Mouse (Mus musculus) midbrain, embryonic 12.5 days (tissue): ENCODE measurements at regions not wholly inside any gene's neighbourhood (a gene's known extent, or its start where the extent isn't known, plus 50 kb on each side); places are given as distances from the start of the nearest gene placed in this dataset.
A peak's percentile ranks its signal among the peaks of the same experiment; 100 is the strongest.

Experiments used
- ATAC-seq: fragments of 200-750 bp; cut with Nextera tagmentation; 2 replicates; pipeline ENCODE4 v1.8.0; 2017; ENCODE audit warnings: low read depth, moderate TSS enrichment, moderate library complexity; ENCODE audit not compliant: low FRiP score
- H3K27ac ChIP-seq: fragments of 300-500 bp; sonication (generic); replicated peaks from 2 replicates; pipeline ENCODE4 v1.5.1; 2016; ENCODE audit warnings: mild to moderate bottlenecking
- H3K27me3 ChIP-seq: fragments of 300-500 bp; sonication (generic); 2 replicates; pipeline ENCODE4 v1.6.1; 2016; ENCODE audit warnings: mild to moderate bottlenecking
- H3K36me3 ChIP-seq: fragments of 300-500 bp; sonication (generic); 2 replicates; pipeline ENCODE4 v1.6.1; 2016
- H3K4me1 ChIP-seq: fragments of 300-500 bp; sonication (generic); 2 replicates; pipeline ENCODE4 v1.6.1; 2016
- H3K4me2 ChIP-seq: fragments of 300-500 bp; sonication (generic); replicated peaks from 2 replicates; pipeline ENCODE4 v1.6.1; 2016; ENCODE audit warnings: mild to moderate bottlenecking, moderate library complexity
- H3K4me3 ChIP-seq: fragments of 300-500 bp; sonication (generic); 2 replicates; pipeline ENCODE4 v1.5.1; 2016; ENCODE audit warnings: mild to moderate bottlenecking
- H3K9ac ChIP-seq: fragments of 300-500 bp; sonication (generic); replicated peaks from 2 replicates; pipeline ENCODE4 v1.6.1; 2016; ENCODE audit warnings: mild to moderate bottlenecking, moderate library complexity
- H3K9me3 ChIP-seq: fragments of 300-500 bp; sonication (generic); 2 replicates; pipeline ENCODE4 v1.6.1; 2016; ENCODE audit warnings: mild to moderate bottlenecking
- WGBS: fragments of 180-500 bp; shearing (Covaris S2); methylation state at CpG from one replicate; pipeline ENCODE4 v1.1.7; 2016; 5-methylcytosine and 5-hydroxymethylcytosine counted together

- H3K36me3 ChIP-seq: no peaks in the 10 kb centered on the region
- no peaks in the 10 kb centered on the region for H3K9me3 ChIP-seq
- H3K4me3 ChIP-seq: no peak overlapping the region
- WGBS: 63% methylated on average over 4 of the region's 4 CpGs
- no peaks in the 10 kb centered on the region for H3K4me1 ChIP-seq
- no peak overlapping the region for H3K4me2 ChIP-seq
- H3K27me3 ChIP-seq: no peaks in the 10 kb centered on the region
- H3K9ac ChIP-seq: no peak overlapping the region
- no peak overlapping the region for H3K27ac ChIP-seq
- no peak for ATAC-seq
Measured at GRCm38 (mm10) chr11:17651389-17652156, 302.1 kb downstream of the Etaa1 start.

DNA sequence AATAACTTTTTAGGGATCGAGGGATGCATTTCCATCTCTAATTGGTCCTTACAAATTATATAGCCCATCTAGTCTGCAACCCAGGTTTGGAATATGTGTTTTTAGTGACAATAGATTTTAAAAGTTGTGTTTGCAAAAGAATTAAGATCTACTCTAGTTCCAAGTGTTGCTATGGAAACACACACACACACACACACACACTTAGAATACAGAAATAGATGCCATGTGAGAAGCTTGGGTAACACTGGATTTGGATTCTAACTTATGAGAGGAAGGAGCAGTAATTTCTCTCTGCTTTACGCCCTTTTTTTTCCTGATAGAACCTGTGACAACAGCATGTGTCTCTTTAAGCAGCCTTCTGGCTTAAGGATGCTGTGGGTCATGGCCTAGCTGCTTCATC lies 297.8 kb downstream of the Etaa1 start:
- H3K4me1 ChIP-seq: peaks cover 13% of the 10 kb centered on the region
- no peaks in the 10 kb centered on the region for H3K27me3 ChIP-seq
- H3K9ac ChIP-seq: no peak overlapping the region
- no peak overlapping the region for H3K27ac ChIP-seq
- 87% methylated on average over 2 of the region's 2 CpGs for whole genome bisulfite sequencing
- no peak overlapping the region for H3K4me2 ChIP-seq
- no peaks in the 10 kb centered on the region for H3K36me3 ChIP-seq
- no peak overlapping the region for H3K4me3 ChIP-seq
- ATAC-seq: no peak
- no peaks in the 10 kb centered on the region for H3K9me3 ChIP-seq

GRCm38 (mm10) chr11:17657720-17658119 lies 296.0 kb downstream of the Etaa1 start:
- H3K27me3 ChIP-seq: no peaks in the 10 kb centered on the region
- 80% methylated on average over 3 of the region's 3 CpGs for WGBS
- H3K9ac ChIP-seq: no peak overlapping the region
- ATAC-seq: peak; percentile 21; the same call in 1 of the 2 replicates
- peaks cover 13% of the 10 kb centered on the region for H3K4me1 ChIP-seq
- no peaks in the 10 kb centered on the region for H3K9me3 ChIP-seq
- no peak overlapping the region for H3K4me2 ChIP-seq
- no peak overlapping the region for H3K4me3 ChIP-seq
- no peak overlapping the region; the same call in 1 of the 2 replicates for H3K27ac ChIP-seq
- H3K36me3 ChIP-seq: no peaks in the 10 kb centered on the region

DNA sequence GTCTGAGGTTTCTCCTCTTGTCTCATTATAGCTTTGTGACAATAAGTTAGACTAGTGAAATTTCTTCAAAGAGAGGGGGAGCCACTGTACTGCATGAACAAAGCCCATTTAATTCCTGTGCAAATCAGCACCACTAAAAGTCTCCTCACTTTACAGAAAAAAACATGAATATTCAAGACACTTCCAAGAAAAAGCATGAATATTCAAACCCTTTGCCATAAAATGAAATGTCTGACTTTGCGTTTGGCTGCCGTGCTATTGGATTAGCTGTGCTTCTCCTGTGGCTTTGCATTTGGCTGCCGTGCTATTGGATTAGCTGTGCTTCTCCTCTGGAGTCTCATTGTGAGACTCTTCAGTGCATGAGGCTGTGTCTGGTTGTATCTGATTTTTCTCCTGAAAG lies 295.4 kb downstream of the Etaa1 start:
- Histone ChIP-seq H3K27ac (no peak overlapping the region; the same call in 1 of the 2 replicates), H3K4me1 (peaks cover 13% of the 10 kb centered on the region), H3K36me3 (no peaks in the 10 kb centered on the region), H3K9me3 (no peaks in the 10 kb centered on the region), H3K4me3 (no peak overlapping the region), H3K27me3 (no peaks in the 10 kb centered on the region), H3K4me2 (no peak overlapping the region), H3K9ac (no peak overlapping the region)
- WGBS: 28% methylated on average over 3 of the region's 3 CpGs
- ATAC-seq: peak; percentile 76

GRCm38 (mm10) chr11:17658717-17659116 lies 295.0 kb downstream of the Etaa1 start:
- ATAC-seq: peak; percentile 42
- no peak overlapping the region for H3K9ac ChIP-seq
- H3K36me3 ChIP-seq: no peaks in the 10 kb centered on the region
- no peak overlapping the region for H3K4me2 ChIP-seq
- 82% methylated on average over 4 of the region's 4 CpGs for WGBS
- H3K27me3 ChIP-seq: no peaks in the 10 kb centered on the region
- H3K4me1 ChIP-seq: peaks cover 13% of the 10 kb centered on the region
- no peak overlapping the region for H3K27ac ChIP-seq
- no peaks in the 10 kb centered on the region for H3K9me3 ChIP-seq
- no peak overlapping the region for H3K4me3 ChIP-seq

DNA sequence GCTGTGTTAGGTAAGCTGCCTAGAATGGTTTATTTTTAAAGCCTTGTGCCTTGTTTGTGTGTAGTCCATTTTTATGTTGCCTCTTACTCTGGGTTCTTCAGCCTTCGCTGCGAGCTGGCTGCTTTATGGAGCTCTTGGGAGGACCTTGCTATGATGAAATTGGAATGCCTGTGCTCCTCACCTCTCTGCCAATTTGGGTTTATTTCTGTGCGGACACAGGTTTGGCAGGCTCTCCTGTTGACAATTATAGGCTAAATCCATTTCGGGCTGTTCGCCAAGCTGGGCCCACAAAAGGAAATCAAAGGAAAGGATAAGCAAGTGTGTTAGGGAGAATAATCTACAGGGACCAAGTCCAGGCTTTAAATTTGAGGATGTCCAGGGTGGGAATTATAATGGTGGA lies 289.8 kb downstream of the Etaa1 start:
- Histone ChIP-seq H3K4me3 (no peak overlapping the region), H3K4me2 (no peak overlapping the region), H3K36me3 (no peaks in the 10 kb centered on the region), H3K9me3 (no peaks in the 10 kb centered on the region), H3K9ac (no peak overlapping the region), H3K27ac (no peak overlapping the region), H3K27me3 (no peaks in the 10 kb centered on the region), H3K4me1 (peaks cover under 1% of the 10 kb centered on the region)
- no peak for ATAC-seq
- WGBS: 87% methylated on average over 5 of the region's 5 CpGs

- no peak overlapping the region for H3K9ac ChIP-seq
- H3K4me1 ChIP-seq: no peaks in the 10 kb centered on the region
- no peak overlapping the region for H3K27ac ChIP-seq
- H3K4me2 ChIP-seq: no peak overlapping the region
- H3K4me3 ChIP-seq: no peak overlapping the region
- H3K36me3 ChIP-seq: no peaks in the 10 kb centered on the region
- H3K27me3 ChIP-seq: no peaks in the 10 kb centered on the region
- no peaks in the 10 kb centered on the region for H3K9me3 ChIP-seq
- no peak for ATAC-seq
- 84% methylated on average over 11 of the region's 11 CpGs for WGBS
Measured at GRCm38 (mm10) chr11:17665624-17666552, 287.8 kb downstream of the Etaa1 start.

DNA sequence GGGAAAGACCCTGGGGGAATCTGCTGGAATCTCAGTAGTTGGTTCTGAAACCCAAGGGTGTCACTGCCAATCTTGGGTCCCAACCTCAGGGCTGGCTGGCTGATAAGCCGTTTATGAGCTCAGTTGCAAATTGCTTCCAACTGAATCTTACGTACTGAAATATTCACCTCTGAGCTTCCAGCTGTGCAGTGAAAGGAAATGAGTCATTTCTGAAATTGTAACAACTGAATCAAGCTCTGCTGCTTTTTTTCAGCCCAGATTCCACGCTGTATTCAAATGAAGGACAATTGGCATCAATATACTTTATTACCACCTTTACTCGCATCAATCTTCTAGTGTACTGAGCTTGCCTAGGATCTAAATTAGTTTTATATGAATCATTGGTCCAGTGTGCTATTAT lies 272.7 kb downstream of the Etaa1 start:
- no peaks in the 10 kb centered on the region for H3K36me3 ChIP-seq
- no peak overlapping the region for H3K9ac ChIP-seq
- no peaks in the 10 kb centered on the region for H3K27me3 ChIP-seq
- H3K27ac ChIP-seq: no peak overlapping the region
- H3K4me1 ChIP-seq: no peaks in the 10 kb centered on the region
- WGBS: 88% methylated on average over 4 of the region's 4 CpGs
- H3K4me3 ChIP-seq: no peak overlapping the region
- H3K9me3 ChIP-seq: no peaks in the 10 kb centered on the region
- no peak for ATAC-seq
- H3K4me2 ChIP-seq: no peak overlapping the region

DNA sequence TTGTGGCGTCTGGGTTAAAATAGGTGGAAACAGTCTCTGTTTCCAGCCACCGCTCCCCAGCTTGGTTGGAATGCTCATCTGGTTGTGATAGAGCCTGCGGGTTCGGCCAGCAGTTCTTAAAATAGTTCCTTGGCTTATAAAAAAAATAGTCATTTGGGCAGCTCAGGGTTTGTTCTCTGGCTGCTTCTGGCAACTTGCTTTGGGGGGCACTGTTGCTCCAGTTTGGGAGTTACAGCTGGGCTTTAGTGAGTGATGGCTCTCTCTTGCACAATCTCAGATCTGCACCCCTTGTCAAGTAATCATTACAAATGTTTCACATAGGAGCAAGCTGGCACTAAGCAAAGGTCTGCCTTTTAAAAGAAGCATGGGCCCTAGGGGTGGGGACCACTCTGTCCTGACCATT lies 268.0 kb downstream of the Etaa1 start:
- Histone ChIP-seq H3K4me2 (no peak overlapping the region), H3K36me3 (no peaks in the 10 kb centered on the region), H3K27me3 (no peaks in the 10 kb centered on the region), H3K4me3 (no peak overlapping the region), H3K9me3 (no peaks in the 10 kb centered on the region), H3K9ac (no peak overlapping the region), H3K4me1 (no peaks in the 10 kb centered on the region), H3K27ac (no peak overlapping the region)
- WGBS: 58% methylated on average over 4 of the region's 4 CpGs
- ATAC-seq: peak; percentile 41; the same call in 1 of the 2 replicates

DNA sequence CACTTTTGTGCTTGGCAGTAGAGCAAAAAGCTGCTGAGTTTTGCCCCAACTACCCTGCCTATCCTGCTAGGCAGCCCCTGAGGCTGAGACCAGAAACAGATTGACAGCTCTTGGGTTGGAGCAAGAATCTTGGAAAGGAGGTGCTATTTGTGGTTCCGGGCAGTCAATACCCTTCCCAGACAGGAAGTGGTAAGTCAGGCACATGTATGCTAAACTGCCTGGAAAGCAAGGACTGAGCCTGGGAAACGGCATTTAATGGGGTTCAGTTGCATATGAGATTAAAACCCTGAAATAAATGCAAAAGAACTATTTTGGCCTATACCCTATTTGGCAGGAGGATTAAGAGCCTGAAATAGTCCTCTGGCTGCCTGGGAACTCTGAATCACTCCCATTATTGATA lies 266.9 kb downstream of the Etaa1 start:
- Histone ChIP-seq H3K36me3 (no peaks in the 10 kb centered on the region), H3K27me3 (no peaks in the 10 kb centered on the region), H3K9ac (no peak overlapping the region), H3K4me1 (no peaks in the 10 kb centered on the region), H3K27ac (no peak overlapping the region), H3K4me3 (no peak overlapping the region), H3K9me3 (no peaks in the 10 kb centered on the region), H3K4me2 (no peak overlapping the region)
- 69% methylated on average over 2 of the region's 2 CpGs for WGBS
- no peak for ATAC-seq

- no peak overlapping the region for H3K4me3 ChIP-seq
- H3K9me3 ChIP-seq: no peaks in the 10 kb centered on the region
- H3K9ac ChIP-seq: no peak overlapping the region
- H3K4me1 ChIP-seq: no peaks in the 10 kb centered on the region
- no peaks in the 10 kb centered on the region for H3K27me3 ChIP-seq
- 36% methylated on average over 2 of the region's 2 CpGs for WGBS
- H3K36me3 ChIP-seq: no peaks in the 10 kb centered on the region
- no peak overlapping the region for H3K27ac ChIP-seq
- H3K4me2 ChIP-seq: no peak overlapping the region
- ATAC-seq: no peak
Measured at GRCm38 (mm10) chr11:17694145-17694544, 259.5 kb downstream of the Etaa1 start.

DNA sequence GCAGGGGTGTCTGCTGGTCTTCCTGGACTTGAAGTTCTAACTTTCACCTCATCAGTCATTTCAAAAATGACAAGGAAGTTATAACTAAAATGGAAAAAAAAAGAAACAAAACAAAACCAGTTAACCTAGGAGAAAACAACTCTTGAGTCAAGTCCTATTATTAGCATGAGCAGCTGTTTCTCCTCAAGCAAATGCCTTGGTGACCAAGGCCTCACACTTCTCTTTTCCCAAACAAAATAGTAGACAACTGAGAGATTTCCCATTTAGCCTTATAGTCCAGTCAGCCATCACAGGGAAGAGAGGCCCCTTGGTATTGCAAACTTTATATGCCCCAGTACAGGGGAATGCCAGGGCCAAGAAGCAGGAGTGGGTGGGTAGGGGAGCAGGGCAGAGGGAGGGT lies 244.9 kb downstream of the Etaa1 start:
- no peak for ATAC-seq
- Histone ChIP-seq H3K9me3 (no peaks in the 10 kb centered on the region), H3K4me2 (no peak overlapping the region), H3K9ac (no peak overlapping the region), H3K4me1 (no peaks in the 10 kb centered on the region), H3K27me3 (no peaks in the 10 kb centered on the region), H3K27ac (no peak overlapping the region), H3K4me3 (no peak overlapping the region), H3K36me3 (no peaks in the 10 kb centered on the region)
